8 mouse cellular contexts compared by ENCODE assay signal in the genomic region with DNA sequence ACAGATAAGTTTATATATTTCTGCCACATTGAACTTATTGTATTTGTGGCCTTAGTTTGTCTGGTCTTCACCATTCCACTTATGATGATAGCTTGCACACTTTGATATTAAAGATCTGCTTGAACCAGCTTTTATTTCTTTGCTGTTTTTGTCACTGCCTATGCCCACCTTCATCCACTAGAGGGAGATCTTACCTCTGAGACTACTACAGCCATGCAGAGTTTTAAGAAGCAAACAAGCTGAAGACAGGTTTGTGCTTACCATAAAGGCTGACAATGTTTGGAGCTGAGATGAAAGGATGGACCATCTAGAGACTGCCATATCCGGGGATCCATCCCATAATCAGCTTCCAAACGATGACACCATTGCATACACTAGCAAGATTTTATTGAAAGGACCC.
DNase-seq lines count a peak whose midpoint lies in the region; ATAC-seq lines count a peak whose summit lies in the region.
"Not testable (repeated sequence)": the region's sequence is repeated elsewhere in the genome, so short reads cannot be mapped to it uniquely, and the experiment has no call there.

No protein-coding gene starts in this region.

- H3K9me3 ChIP-seq in hindbrain, embryonic 14.5 days (ENCODE audit: control insufficient read depth, low read length) = not testable (repeated sequence)

- not testable (repeated sequence) for H3K4me2 ChIP-seq in hindbrain, embryonic 14.5 days (replicated peaks)

- peak; percentile 59; the same call in 1 of the 2 replicates for ATAC-seq in hindbrain, embryonic 14.5 days (ENCODE audit: low FRiP score)

- not testable (repeated sequence) for H3K4me1 ChIP-seq in hindbrain, embryonic 14.5 days (replicated peaks; ENCODE audit: control insufficient read depth, insufficient read depth, low read length)

- 11% methylated on average over 2 of the region's 2 CpGs for WGBS in hindbrain, embryonic 14.5 days

- H3K9ac ChIP-seq in hindbrain, embryonic 14.5 days = not testable (repeated sequence)

- H3K4me3 ChIP-seq in hindbrain, embryonic 14.5 days (replicated peaks; ENCODE audit: low read length) = not testable (repeated sequence)

- not testable (repeated sequence) for H3K36me3 ChIP-seq in hindbrain, embryonic 14.5 days (replicated peaks; ENCODE audit: control insufficient read depth, insufficient read depth)

- not testable (repeated sequence) for H3K27me3 ChIP-seq in hindbrain, embryonic 14.5 days (ENCODE audit: control insufficient read depth, insufficient read depth, low read length)

- not testable (repeated sequence) for H3K27ac ChIP-seq in hindbrain, embryonic 14.5 days

- DNase-seq in 3134 (ENCODE audit: extremely low read depth, insufficient read length, low spot score) = peak; percentile 2
- DNase-seq in ZHBTc4 (ENCODE audit: low read depth, low spot score) = peak; percentile 53
- DNase-seq in cerebellum, postnatal 14 days = peak; percentile 53
- peak; percentile 31 for DNase-seq in forelimb bud, embryonic 11.5 days (ENCODE audit: low read depth, low spot score)
- peak; percentile 70 for DNase-seq in hindbrain, embryonic 14.5 days (ENCODE audit: low spot score)
- peak; percentile 15 to 46 for DNase-seq in layer of hippocampus, adult 8-10 months (ENCODE audit: low spot score in 2 of 2)
- peak; percentile 36 for DNase-seq in lung, postnatal 10 days
- peak; percentile 66 for DNase-seq in retina, embryonic 14.5 days (ENCODE audit: low spot score)

Comparison
In these comparisons a context has a peak if more than half of its experiments do, and no peak if none do; other contexts are left out.
1. DNase-seq: peak in every context shown above with its lines; median percentile 70 in hindbrain, embryonic 14.5 days; 66 in retina, embryonic 14.5 days; 53 in ZHBTc4; 53 in cerebellum, postnatal 14 days; 36 in lung, postnatal 10 days; 31 in forelimb bud, embryonic 11.5 days; 30 in layer of hippocampus, adult 8-10 months; 2 in 3134.